Mouse (Mus musculus): Measurements from ENCODE around the gene Mrgpra4. TPM values are rescaled to one million over a fixed set of nuclear protein-coding genes. Genes with fewer than 3 reads are reported as not detected.

Mrgpra4 gene
- polyA plus RNA-seq (2015; fragmentation: Nextera tagmentation; extraction: Ambion mirVana), result not detected in 2 replicates

- 54% methylated on average over 1 of the region's 1 CpGs for WGBS
- no peak within 1 kb of the TSS for H3K4me3 ChIP-seq (ENCODE audit: low read depth, low read length)
Observed at GRCm38 (mm10) chr7:47981995-47982394, at the start of gene Mrgpra4. Gene Mrgpra4, minus strand, starts transcription at chr7:47982095.

GRCm38 (mm10) chr7:48027497-48027896, 45.6 kb upstream of the Mrgpra4 start, which contains the start of gene Mrgprx1:
Gene Mrgprx1, minus strand, starts transcription at chr7:48027597.
- H3K36me3 ChIP-seq (ENCODE audit: insufficient read depth, low read length), result no peaks in the 10 kb centered on the region
- no peak within 1 kb of the TSS for H3K9ac ChIP-seq (replicated peaks; ENCODE audit: low read depth)
- WGBS, result 78% methylated on average over 3 of the region's 3 CpGs
- H3K27me3 ChIP-seq (replicated peaks; ENCODE audit: insufficient read depth, low read length), result no peaks in the 10 kb centered on the region
- ATAC-seq (no peak), DNase-seq (ENCODE audit: low spot score) (no peak)
- no peak within 1 kb of the TSS for H3K4me2 ChIP-seq (replicated peaks; ENCODE audit: low read depth, low read length)
- no peaks in the 10 kb centered on the region for H3K9me3 ChIP-seq (ENCODE audit: low read length)
- H3K4me1 ChIP-seq (ENCODE audit: insufficient read depth, low read depth, low read length), result no peaks in the 10 kb centered on the region
- H3K4me3 ChIP-seq (ENCODE audit: low read depth, low read length), result no peak within 1 kb of the TSS
- no peak within 1 kb of the TSS for H3K27ac ChIP-seq (ENCODE audit: low read length)
- no peak for TF ChIP-seq CTCF (IDR thresholded peaks at IDR 0.05)
- no peak for TF ChIP-seq EP300 (IDR thresholded peaks at IDR 0.05)

More at GRCm38 (mm10) chr7:47981995-47982394, at the start of gene Mrgpra4:
- Histone ChIP-seq H3K36me3 (ENCODE audit: insufficient read depth, low read length) (no peaks in the 10 kb centered on the region), H3K27me3 (replicated peaks; ENCODE audit: insufficient read depth, low read length) (no peaks in the 10 kb centered on the region), H3K9me3 (ENCODE audit: low read length) (no peaks in the 10 kb centered on the region), H3K4me1 (ENCODE audit: insufficient read depth, low read depth, low read length) (no peaks in the 10 kb centered on the region), H3K27ac (ENCODE audit: low read length) (no peak within 1 kb of the TSS), H3K9ac (replicated peaks; ENCODE audit: low read depth) (no peak within 1 kb of the TSS), H3K4me2 (replicated peaks; ENCODE audit: low read depth, low read length) (no peak within 1 kb of the TSS)
- no peak for ATAC-seq
- DNase-seq (ENCODE audit: low spot score), result no peak
- TF ChIP-seq CTCF (IDR thresholded peaks at IDR 0.05), result no peak
- no peak for TF ChIP-seq EP300 (IDR thresholded peaks at IDR 0.05)

GRCm38 (mm10) chr7:48017874-48018273, 36.0 kb upstream of the Mrgpra4 start:
- ATAC-seq, result no peak
- Histone ChIP-seq H3K9me3 (ENCODE audit: low read length) (no peaks in the 10 kb centered on the region), H3K4me2 (replicated peaks; ENCODE audit: low read depth, low read length) (no peak overlapping the region), H3K9ac (replicated peaks; ENCODE audit: low read depth) (no peak overlapping the region), H3K4me1 (ENCODE audit: insufficient read depth, low read depth, low read length) (no peaks in the 10 kb centered on the region), H3K4me3 (ENCODE audit: low read depth, low read length) (no peak overlapping the region), H3K27me3 (replicated peaks; ENCODE audit: insufficient read depth, low read length) (no peaks in the 10 kb centered on the region), H3K36me3 (ENCODE audit: insufficient read depth, low read length) (no peaks in the 10 kb centered on the region), H3K27ac (ENCODE audit: low read length) (no peak overlapping the region)
- no peak for TF ChIP-seq CTCF (IDR thresholded peaks at IDR 0.05)
- TF ChIP-seq EP300 (IDR thresholded peaks at IDR 0.05), result no peak
- DNase-seq (ENCODE audit: low spot score), result no peak
- WGBS, result 35% methylated on average over 2 of the region's 2 CpGs

- DNase-seq (ENCODE audit: low spot score) (no peak), ATAC-seq (no peak)
- Histone ChIP-seq H3K9ac (replicated peaks; ENCODE audit: low read depth) (no peak overlapping the region), H3K4me3 (ENCODE audit: low read depth, low read length) (no peak overlapping the region), H3K9me3 (ENCODE audit: low read length) (no peaks in the 10 kb centered on the region), H3K27ac (ENCODE audit: low read length) (no peak overlapping the region), H3K4me2 (replicated peaks; ENCODE audit: low read depth, low read length) (no peak overlapping the region), H3K27me3 (replicated peaks; ENCODE audit: insufficient read depth, low read length) (no peaks in the 10 kb centered on the region), H3K36me3 (ENCODE audit: insufficient read depth, low read length) (no peaks in the 10 kb centered on the region), H3K4me1 (ENCODE audit: insufficient read depth, low read depth, low read length) (no peaks in the 10 kb centered on the region)
- TF ChIP-seq CTCF (IDR thresholded peaks at IDR 0.05) (no peak), EP300 (IDR thresholded peaks at IDR 0.05) (no peak)
- 52% methylated on average over 3 of the region's 3 CpGs for WGBS
Observed at GRCm38 (mm10) chr7:47995689-47996088, 13.8 kb upstream of the Mrgpra4 start.

GRCm38 (mm10) chr7:47986752-47987151, 4.9 kb upstream of the Mrgpra4 start:
- Histone ChIP-seq H3K27ac (ENCODE audit: low read length) (no peak overlapping the region), H3K4me2 (replicated peaks; ENCODE audit: low read depth, low read length) (no peak overlapping the region), H3K9me3 (ENCODE audit: low read length) (no peaks in the 10 kb centered on the region), H3K4me3 (ENCODE audit: low read depth, low read length) (no peak overlapping the region), H3K27me3 (replicated peaks; ENCODE audit: insufficient read depth, low read length) (no peaks in the 10 kb centered on the region), H3K36me3 (ENCODE audit: insufficient read depth, low read length) (no peaks in the 10 kb centered on the region), H3K9ac (replicated peaks; ENCODE audit: low read depth) (no peak overlapping the region), H3K4me1 (ENCODE audit: insufficient read depth, low read depth, low read length) (no peaks in the 10 kb centered on the region)
- DNase-seq (ENCODE audit: low spot score) (peak; percentile 4), ATAC-seq (no peak)
- TF ChIP-seq EP300 (IDR thresholded peaks at IDR 0.05) (no peak), CTCF (IDR thresholded peaks at IDR 0.05) (peak; percentile 25)
- 32% methylated on average over 1 of the region's 1 CpGs for WGBS

Other genes with a start within 250 kb of the Mrgpra4 start
- gene Mrgprx1, start 45.5 kb upstream of the Mrgpra4 start, polyA plus RNA-seq (2015; fragmentation: Nextera tagmentation; extraction: Ambion mirVana), result not detected in 2 replicates
- not detected in 2 replicates for gene Mrgprb5, start 186.9 kb upstream of the Mrgpra4 start, polyA plus RNA-seq (2015; fragmentation: Nextera tagmentation; extraction: Ambion mirVana)
- gene Mrgprb4, start 217.2 kb upstream of the Mrgpra4 start, polyA plus RNA-seq (2015; fragmentation: Nextera tagmentation; extraction: Ambion mirVana), result not detected in 2 replicates

All from lung, postnatal 0 days (tissue).